Mouse (Mus musculus): ENCODE data around the gene E4f1. TPM values are rescaled to one million over a fixed set of nuclear protein-coding genes. Genes with fewer than 3 reads are reported as not detected.
A peak's percentile ranks its signal among the peaks of the same experiment; 100 is the strongest.
"Not testable (repeated sequence)": the region's sequence is repeated elsewhere in the genome, so short reads cannot be mapped to it uniquely, and the experiment has no call there.

The E4f1 gene
- polyA plus RNA-seq, 2 experiments from 2014 or later = 34.3 to 62.8 TPM

DNA sequence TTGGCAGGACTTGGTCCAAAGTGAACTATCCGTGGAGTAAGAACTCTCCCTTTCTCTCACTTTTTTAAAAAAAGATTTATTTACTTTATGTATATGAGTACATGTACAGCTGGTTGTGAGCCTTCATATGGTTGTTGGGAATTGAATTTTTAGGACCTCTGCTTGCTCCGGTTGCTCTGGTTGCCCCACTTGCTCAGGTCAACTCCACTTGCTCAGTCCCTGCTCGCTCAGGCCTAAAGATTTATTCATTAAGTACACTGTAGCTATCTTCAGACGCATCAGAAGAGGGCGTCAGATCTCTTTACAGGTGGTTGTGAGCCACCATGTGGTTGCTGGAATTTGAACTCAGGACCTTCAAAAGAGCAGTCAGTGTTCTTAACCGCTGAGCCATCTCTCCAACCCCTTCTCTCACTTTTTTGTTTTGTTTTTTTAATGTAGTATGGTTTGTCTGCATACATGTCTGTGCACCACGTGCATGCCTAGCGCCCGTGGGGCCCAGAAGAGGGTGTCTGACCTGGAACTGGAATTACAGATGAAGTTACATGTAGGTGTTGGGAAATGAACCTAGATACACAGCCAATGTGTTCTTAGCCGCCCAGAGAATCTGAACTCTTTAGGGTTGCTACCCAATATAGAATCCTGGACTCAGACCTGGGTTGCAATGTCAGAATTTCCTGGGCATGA, 14.4 kb downstream of the E4f1 start:
- ATAC-seq = not testable (repeated sequence)

DNA sequence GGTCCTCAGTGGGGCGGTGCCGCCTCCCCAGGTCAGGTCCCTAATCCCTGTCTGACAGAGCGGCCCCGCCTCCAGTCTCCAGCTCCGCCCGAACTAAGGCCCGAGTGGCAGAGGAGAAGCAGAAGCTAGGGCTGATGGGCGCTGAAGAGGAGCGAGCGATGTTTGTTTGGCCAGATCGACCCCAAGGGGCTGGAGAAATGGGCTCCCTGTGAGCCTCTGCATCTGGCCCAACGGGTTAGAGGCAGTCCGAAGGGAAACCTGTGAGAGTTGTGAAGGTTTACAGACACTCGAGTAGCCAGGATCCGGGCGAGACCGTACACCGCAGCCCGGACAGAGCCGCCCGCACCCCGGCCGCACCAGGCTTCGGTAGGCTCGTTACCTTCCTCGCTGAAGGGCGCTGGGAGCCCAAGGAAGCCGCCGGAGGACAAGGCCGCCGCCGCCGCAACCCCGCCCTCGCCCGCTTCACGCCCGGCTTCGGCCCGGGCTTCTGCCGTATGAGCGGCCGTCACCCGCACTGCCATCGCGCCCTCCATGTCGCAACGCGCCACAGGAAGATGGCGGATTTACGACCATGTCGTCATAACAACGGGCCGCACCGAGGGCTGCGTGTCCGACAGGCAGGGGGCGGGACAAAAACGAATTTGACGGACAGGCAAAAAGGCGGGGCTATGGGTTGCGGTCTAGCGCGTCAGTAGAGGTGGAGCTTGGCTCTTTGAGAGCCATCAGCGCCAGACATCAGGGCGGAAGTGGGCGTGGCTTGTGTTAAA, 15.2 kb downstream of the E4f1 start:
- ATAC-seq = peak; percentile 90

DNA sequence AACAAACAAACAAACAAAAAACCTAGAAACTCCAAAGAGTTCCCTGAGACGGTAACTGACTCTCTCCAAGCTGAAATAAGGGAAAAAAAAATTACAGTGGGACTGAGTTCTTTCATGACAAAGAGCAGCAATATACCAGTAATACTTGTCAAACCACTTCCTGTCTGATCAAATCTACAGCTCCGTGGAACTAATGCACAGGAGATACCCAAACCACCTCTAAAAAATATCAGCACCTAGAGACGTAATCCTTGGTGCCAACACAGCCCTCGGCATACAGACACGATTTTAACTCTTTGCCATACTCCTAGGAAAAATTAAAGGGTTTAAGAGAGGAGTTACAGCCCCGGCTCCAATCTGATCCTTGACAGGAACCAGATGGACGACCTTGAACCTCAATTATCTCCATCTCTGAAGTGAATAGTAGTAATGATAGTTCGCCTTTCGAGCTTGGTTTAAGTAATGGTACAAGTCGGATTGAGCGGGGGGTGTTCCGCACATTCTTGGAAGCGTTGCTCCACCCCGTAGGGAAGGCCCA, 15.8 kb downstream of the E4f1 start:
- ATAC-seq = peak; percentile 66

DNA sequence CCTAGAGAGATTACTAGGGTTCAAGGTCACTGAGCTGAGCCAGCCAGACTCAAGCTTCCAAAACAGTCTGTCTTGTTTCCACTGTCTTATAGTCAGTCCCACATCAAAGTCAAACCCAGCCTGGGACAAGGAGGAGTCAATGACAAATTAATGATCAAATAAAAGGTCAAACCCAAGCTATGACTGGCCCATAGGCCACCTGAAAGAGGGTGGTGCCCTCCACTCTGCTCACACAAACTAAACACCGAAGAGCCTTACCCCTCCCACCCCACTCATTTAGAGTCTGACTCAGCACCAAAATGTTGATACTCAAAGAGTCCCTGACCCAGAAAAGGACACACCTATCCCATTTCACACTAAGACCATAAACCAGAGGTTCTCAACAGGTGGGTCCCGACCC, 16.7 kb downstream of the E4f1 start:
- ATAC-seq = no peak

DNA sequence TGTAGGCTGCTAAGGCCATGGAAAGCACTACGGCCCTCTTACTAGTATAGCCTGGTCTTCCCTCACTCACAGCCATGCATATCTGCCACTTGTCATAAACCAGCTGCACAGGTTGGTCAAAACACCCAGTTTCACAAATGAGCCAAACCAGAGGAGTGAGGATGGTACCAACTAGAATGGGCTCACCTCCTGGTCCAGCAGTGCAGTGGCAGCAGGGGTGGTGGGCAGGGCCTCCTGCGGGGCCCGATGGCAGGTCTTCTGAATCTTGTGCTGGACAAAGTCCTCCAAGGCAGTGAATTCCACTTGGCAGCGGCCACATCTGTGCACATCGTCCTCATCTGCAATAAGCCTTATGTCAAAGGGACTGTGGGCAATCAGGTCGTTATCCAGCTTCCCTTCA, 18.9 kb downstream of the E4f1 start:
- ATAC-seq = no peak

DNA sequence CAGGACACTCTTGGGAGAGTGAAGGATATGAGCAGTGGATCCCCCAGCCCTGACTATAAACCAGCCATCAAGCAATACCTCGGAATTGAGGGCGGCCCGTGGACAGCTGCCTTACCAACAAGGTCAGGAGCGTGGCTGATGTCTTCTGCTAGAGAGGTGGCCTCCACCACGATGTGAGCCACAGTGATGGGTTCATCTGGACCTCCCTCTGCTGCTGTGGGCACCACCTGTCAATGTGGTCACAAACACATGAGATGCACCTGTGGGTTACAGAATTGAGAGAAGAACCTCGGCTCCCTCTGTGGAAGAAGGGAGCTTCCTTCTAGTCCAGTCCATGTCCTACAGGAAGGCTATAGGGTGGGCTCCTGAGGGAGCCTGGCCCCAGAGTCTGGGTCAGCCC, 20.6 kb downstream of the E4f1 start:
- ATAC-seq = no peak

DNA sequence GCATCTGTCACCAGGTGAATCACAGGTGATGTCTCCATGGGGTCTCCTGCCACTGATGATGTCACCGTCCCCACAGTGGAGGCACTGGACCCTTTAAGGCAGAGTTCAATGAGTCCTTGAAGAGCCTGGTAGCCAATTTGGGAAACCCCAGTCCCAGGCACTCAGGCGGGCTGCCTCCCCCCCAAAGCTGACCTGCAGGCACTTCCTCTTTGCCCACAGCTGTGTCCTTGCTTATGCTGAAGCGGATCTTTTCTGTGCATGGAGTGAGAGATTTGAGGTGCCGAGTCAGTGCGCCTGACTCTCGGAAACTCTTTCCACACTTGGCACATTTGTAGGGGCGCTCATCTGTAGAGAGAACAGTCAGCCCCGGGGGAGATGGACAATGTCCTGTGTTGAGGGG, 23.5 kb downstream of the E4f1 start:
- no peak for ATAC-seq

DNA sequence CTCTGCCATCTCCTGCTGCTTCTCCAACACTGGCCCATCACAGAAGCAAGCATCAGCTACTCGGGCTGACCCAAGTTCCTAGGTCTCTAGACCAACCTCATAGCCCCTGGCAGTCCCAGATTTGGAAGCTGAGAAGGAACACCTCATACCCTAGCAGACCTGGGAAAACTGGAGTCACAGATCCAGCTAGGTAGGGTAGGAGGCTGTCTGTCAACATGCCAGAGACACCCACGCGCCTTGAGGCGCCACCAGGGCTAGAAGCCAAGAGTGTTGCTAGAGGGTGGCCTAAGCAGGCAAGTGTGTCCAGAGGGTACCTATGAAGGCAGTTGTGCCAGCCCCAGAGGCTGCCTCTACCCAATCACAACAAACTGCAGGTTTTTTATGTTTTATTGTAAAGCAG, 26.7 kb downstream of the E4f1 start:
- ATAC-seq = no peak

DNA sequence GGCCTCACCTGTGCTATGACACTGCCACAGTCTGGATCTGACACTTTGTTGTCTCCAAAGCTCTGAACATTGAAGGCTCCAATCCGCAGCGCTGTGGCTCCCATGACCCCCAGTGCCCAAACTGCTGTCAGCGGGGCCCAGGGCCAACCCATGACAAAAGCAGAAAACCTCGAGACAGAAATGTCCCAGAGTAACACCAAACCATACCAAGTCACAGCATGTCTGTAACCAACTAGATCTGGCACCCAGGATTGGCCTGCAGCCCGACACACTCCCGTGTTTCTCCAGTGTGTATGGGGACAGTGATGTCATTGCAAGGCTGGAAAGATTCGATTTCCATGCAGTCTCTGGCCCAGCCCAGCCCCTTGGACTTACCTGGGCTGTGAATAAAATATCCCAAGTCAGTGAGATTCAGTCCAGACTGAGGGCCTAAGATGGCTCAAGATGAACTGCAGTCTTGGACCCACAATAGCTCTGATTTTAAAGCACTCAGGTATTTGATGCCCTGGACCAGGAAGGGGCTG, 27.4 kb downstream of the E4f1 start, which contains the start of gene Dnase1l2:
Gene Dnase1l2 (minus strand): TSS at position 474 of the 524 bp plus-strand sequence.
- ATAC-seq = no peak

DNA sequence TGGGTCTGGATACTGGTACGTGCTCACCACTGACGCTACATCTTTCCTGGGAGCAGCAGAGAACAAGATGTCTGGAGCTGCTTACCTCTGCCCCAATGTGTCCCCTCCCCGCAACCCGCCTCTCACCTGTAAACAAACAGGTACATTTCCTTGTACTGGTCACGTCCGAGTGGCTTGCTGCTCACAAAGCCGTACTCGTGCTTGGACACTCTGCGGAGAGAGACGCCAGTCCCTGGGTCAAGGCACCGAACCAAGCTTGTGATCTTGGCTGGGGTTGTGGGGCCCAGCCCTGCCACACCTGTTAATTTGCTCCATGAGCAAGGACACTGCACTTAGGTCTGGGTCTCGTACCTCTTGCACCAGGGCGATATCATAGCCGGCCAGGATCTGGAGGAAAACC, 28.0 kb downstream of the E4f1 start:
- no peak for ATAC-seq

DNA sequence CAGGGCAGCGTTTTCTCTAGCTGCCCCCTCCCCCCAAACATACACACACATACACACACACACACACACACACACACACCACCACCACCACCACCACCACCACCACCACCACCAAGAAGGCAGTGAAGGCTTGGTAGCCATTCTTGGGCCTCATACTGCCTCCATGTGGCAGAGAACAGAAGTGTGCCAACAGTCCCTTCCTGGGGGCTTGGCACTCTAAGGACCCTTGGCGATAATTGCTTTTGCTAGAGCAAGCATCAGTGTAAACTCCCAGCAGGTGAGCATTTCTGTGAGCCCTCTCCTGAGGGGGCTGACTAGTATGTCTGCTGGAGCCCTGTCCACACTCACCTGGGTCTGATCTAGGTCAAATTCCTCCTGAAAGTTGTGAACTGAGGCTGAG, 29.0 kb downstream of the E4f1 start:
- no peak for ATAC-seq

DNA sequence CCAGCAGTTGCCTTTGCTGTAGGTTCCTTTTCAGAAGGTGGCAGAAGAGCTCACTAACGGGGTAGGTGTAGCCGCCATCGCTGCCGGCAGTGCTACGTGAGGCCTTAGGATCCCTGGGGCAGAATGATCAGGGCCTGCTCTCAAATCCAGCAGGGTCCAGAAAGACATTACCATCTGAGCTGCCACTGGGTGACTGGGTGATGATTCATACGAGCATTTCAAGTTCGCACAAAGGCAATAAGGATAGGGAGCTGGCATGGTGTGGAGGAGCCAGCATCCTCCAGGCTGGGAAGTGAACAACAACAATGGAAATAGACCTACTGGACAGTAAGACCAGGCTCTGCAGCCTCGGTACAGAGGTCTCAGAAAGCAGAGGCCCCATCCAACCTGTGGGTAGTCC, 29.7 kb downstream of the E4f1 start:
- ATAC-seq = no peak

DNA sequence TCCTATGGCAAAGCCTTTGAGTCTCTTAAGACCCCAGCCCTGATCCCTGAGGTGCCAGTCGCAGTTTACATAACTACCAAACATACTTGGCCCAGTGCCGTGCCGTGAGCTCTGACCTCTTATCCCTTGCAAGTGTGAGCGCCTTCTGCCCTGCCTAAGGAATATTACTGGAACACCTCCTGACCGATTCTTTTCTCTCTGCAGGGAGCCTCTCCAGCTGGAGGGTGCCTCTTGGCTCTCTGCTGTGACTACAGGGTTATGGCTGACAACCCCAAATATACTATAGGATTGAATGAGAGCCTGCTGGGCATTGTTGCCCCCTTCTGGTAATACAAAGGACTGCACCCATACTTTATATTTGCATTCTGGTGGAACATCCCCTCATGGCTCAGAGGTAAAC, 33.1 kb downstream of the E4f1 start:
- peak; percentile 82 for ATAC-seq

DNA sequence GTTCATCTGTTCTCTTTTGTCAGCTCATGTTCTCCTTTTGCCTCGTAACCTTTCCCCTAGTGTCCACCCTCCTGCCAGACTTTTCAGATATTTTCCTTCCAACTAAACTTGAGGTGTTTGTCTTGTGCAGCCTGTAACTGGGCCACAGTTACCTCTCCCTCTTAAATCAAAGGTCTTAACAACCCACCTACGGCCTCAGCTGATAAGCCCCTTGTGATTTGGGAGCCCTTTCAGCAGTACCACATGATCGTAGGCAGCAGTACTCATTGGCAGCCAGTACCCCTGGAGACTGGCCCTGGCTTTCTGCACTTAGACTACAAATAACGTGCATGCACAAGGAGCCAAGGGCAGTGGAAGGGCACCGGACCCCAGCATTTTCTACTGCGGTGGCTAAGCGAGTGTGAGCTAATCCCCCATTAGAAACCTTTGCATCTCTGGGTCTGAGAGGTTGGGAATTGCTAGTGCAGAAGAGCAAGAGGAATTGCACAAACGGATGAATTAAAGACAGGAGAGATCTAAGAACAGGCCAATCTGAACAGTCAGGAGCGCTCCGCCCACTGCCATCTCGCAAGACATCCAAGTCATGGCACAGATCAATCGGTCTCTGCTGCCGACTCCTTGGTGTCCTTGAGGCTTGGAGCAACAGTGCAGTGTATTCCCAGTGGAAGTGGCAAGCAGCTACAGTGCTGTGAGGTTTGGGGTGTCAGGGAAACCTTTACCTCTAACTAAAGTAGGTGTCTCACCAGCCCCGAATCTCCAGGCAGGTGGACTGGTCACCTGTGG, 40.7 kb downstream of the E4f1 start:
- ATAC-seq = no peak

DNA sequence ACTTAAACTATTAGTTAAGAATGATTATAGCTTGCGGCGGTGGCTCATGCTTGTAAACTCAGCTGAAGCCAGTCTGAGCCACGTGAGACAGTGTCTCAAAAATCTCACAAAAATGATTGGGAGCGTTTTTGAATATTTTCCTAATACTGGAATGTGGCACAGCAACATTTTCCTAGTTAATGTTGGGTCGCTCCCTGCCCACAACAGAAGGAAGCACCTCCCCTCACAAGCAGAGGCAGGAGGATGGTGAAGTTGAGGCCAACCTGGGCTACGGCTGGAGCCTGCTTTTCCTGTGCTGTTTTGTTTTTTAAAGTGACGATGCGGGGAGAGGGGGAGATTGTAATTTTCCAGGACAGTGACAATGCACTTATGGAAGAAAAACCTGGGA, 42.9 kb downstream of the E4f1 start:
- ATAC-seq = peak; percentile 3

DNA sequence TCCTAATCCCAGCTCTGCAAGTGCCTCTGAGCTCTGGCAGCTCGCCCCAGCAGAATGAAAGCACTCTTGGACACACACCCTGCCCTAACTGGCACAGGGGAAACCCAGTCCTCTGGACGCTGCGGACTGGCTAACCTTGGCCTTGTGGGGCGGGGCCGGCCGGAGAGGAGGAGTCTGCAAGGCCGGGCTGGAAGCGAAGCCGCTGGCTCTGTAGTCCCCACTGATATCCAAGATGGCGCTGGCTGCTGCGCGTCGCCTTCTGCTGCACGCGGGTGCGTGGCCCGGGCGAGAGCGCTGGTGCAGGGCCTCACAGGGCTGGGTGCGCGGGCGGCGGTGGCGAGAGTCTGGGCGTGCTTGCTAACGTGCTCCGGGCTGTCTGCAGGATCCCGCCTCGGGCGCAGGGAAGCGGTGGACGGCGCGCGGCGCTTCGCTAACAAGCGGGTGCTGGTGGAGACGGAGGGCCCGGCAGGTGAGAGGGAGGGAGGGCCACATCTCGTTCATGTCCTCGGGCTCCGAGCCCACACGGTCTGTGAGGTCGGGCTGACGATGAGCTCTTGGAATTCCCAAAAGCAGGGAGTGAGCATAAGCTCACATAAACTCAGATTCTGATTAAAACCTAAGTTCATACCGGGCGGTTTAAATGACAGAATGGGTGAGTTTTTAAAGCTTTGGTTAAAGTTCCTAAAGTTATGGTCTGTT, 43.5 kb downstream of the E4f1 start, which contains the start of gene Eci1:
Gene Eci1 (plus strand): TSS at position 171 of the 699 bp plus-strand sequence.
- peak; percentile 90 for ATAC-seq

DNA sequence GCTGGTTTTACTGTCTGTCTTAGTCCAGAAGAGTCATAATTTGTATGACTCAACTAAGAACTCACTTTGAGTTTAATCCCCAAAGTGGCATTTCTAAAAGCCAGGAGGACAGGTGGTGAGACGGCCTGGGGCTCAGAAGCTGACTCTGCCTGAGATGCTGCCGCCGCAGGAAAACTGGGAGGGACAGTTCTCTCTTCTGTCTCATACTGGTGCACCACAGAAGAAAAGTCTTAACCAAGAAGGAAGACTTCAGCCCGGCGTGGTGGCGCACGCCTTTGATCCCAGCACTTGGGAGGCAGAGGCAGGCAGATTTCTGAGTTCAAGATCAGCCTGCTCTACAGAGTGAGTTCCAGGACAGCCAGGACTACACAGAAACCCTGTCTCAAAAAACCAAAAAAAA, 44.2 kb downstream of the E4f1 start:
- no peak for ATAC-seq

DNA sequence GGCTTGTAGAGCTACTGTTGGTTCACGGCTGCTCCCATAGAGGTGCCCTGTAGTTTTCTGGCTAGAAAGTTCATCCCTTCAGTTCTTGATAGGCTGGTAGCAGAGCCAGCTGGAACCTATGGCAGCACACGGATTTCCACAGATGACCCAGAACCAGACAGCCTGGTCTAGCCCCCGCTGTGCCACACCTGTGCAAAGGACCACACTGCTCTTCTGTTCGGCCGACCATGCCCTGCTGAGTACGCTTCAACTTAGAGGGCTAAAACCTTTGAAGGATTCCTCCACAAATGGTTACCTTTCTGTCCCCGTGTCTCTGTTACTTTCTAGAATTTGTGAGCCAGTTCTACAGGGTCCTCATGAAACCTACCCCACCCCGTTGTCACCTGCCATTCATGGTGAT, 44.8 kb downstream of the E4f1 start:
- ATAC-seq = not testable (repeated sequence)

DNA sequence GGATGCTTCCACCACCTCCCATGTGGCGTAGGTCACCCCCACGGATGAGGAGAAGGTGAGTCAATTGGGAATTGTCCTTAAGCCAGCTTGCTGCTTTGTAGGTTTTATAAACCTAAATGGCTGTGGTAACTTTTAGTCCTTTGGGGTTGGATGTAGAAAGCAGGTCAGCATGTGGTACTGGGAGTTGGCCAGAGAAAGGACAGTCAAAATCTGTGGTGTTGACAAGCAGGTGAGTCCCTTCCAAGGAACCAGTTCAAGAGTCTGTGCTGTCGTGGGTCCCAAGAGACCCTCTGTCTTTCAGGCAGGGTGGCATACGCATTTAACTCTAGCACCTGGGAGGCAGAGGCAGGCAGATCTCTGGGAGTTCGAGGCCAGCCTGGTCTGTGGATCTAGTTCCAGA, 45.6 kb downstream of the E4f1 start:
- ATAC-seq = no peak

DNA sequence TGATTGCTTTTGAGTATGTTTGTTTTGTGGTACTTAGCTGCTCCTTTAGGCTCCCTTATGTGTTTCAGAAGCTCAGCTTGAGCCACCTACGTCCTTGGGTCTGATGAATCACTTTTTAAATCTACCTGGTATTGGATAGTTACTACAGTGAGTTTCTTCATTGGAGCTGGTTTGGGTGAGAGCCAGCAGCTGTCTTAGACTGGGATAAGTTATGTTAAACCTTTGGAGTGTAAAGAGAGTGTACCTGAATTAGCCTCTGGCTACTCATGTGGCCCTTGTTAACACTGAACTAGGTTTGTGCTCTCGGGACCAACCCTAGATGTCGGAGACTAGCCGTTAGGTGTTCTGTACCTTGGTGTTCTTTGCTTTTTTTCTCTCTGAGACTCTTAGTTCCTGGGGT, 47.0 kb downstream of the E4f1 start:
- no peak for ATAC-seq

DNA sequence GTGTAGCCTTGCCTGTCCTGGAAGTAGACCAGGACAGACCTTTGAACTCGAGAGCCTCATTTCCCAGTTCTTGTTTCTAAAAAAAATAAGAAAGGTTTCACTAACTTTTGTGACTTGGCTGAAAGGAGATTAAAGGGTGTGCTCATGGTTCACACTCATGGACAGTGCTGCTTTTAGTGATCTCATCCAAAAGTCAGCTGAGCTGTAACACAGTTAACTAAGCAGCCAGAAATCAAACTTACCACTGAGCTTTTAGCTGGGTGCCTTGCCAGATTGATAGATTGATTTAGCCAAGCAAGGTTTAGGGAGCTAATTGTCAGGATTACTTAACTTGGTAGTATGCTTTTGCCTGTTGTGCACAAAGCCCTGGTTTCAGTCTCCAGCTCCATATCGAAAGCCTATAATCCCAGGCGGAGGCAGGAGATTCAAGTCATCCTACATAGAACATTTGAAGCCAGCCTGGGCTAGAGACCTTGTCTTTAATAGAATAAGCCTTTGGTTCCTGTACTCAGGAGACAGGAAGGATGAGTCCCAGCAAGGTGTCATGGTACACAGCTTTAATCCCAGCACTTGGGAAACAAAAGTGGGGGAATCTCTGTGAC, 54.0 kb downstream of the E4f1 start:
- ATAC-seq = no peak

DNA sequence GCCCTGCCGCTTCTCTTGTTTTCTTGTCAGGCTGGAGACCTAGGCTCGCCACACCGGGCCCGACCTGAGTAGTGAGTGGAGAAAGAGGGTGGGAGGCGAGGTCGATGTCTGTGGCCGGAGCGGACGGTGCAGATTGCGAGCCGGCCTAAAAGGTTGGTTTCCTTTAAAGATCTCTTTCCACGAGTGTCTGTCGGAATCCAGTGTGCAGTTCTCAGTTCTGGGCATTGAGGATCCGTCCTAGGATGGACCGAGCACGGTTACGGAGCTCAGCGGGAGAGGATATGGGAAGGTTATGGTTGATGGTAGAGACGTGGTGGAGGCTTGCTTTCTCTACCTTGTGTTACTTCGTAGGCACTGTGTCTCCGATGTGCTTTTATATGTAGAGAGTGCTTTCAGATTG, 55.1 kb downstream of the E4f1 start:
- ATAC-seq = peak; percentile 6

Data from CD4-positive, CD25-positive, alpha-beta regulatory T cell, adult 4 months (primary cell).